Mouse (Mus musculus): ENCODE results near the gene Ephb2. TPM values are rescaled to one million over a fixed set of nuclear protein-coding genes. Genes with fewer than 3 reads are reported as not detected.

Ephb2 gene
- polyA plus RNA-seq, 1 experiment = 2.7 TPM

- no peak overlapping the region for H3K4me3 ChIP-seq (ENCODE audit: extremely low read depth, insufficient read depth, insufficient read length)
- peak in 1 of 2 experiments; percentile 4 for DNase-seq (ENCODE audit: low read depth in 1 of 2, low spot score in 2 of 2)
- H3K4me1 ChIP-seq (ENCODE audit: control insufficient read depth, insufficient read depth, insufficient read length) = no peaks in the 10 kb centered on the region
- H3K27me3 ChIP-seq (ENCODE audit: control insufficient read depth, insufficient read depth, low read length) = no peaks in the 10 kb centered on the region
- no peak overlapping the region for H3K27ac ChIP-seq (ENCODE audit: insufficient read depth, low read length)
- 10% methylated on average over 7 of the region's 7 CpGs for WGBS
- no peaks in the 10 kb centered on the region for H3K36me3 ChIP-seq (ENCODE audit: control insufficient read depth, insufficient read depth, low read length)
- no peak for TF ChIP-seq POLR2A (IDR thresholded peaks at IDR 0.05; ENCODE audit: low read depth, low read length)
- TF ChIP-seq CTCF (IDR thresholded peaks at IDR 0.05; ENCODE audit: extremely low read depth, insufficient read depth, insufficient read length, insufficient replicate concordance) = no peak
These were observed 19.1 kb downstream of the Ephb2 start for GRCm38 (mm10) chr4:136816701-136817100.

- WGBS = 77% methylated on average over 5 of the region's 5 CpGs
These were observed 20.4 kb downstream of the Ephb2 start for GRCm38 (mm10) chr4:136815364-136815763.

GRCm38 (mm10) chr4:136812543-136812942 lies 23.2 kb downstream of the Ephb2 start:
- Histone ChIP-seq H3K4me1 (ENCODE audit: control insufficient read depth, insufficient read depth, insufficient read length) (no peaks in the 10 kb centered on the region), H3K27me3 (ENCODE audit: control insufficient read depth, insufficient read depth, low read length) (no peaks in the 10 kb centered on the region)
- 12% methylated on average over 4 of the region's 4 CpGs for WGBS

More at GRCm38 (mm10) chr4:136815364-136815763, 20.4 kb downstream of the Ephb2 start:
- Histone ChIP-seq H3K36me3 (ENCODE audit: control insufficient read depth, insufficient read depth, low read length) (no peaks in the 10 kb centered on the region), H3K4me3 (ENCODE audit: extremely low read depth, insufficient read depth, insufficient read length) (no peak overlapping the region), H3K27ac (ENCODE audit: insufficient read depth, low read length) (no peak overlapping the region), H3K27me3 (ENCODE audit: control insufficient read depth, insufficient read depth, low read length) (no peaks in the 10 kb centered on the region), H3K4me1 (ENCODE audit: control insufficient read depth, insufficient read depth, insufficient read length) (no peaks in the 10 kb centered on the region)
- peak in 1 of 2 experiments; percentile 13 for DNase-seq (ENCODE audit: low read depth in 1 of 2, low spot score in 2 of 2)
- TF ChIP-seq CTCF (IDR thresholded peaks at IDR 0.05; ENCODE audit: extremely low read depth, insufficient read depth, insufficient read length, insufficient replicate concordance) (peak; percentile 52; the same call in 1 of the 2 replicates), POLR2A (IDR thresholded peaks at IDR 0.05; ENCODE audit: low read depth, low read length) (no peak)

GRCm38 (mm10) chr4:136811596-136811995 lies 24.2 kb downstream of the Ephb2 start:
- WGBS = 86% methylated on average over 6 of the region's 6 CpGs
- no peak overlapping the region for H3K27ac ChIP-seq (ENCODE audit: insufficient read depth, low read length)
- H3K4me3 ChIP-seq (ENCODE audit: extremely low read depth, insufficient read depth, insufficient read length) = no peak overlapping the region
- H3K4me1 ChIP-seq (ENCODE audit: control insufficient read depth, insufficient read depth, insufficient read length) = no peaks in the 10 kb centered on the region
- no peaks in the 10 kb centered on the region for H3K36me3 ChIP-seq (ENCODE audit: control insufficient read depth, insufficient read depth, low read length)
- no peak for DNase-seq (ENCODE audit: low read depth in 1 of 2, low spot score in 2 of 2)
- TF ChIP-seq POLR2A (IDR thresholded peaks at IDR 0.05; ENCODE audit: low read depth, low read length) (no peak), CTCF (IDR thresholded peaks at IDR 0.05; ENCODE audit: extremely low read depth, insufficient read depth, insufficient read length, insufficient replicate concordance) (no peak)
- no peaks in the 10 kb centered on the region for H3K27me3 ChIP-seq (ENCODE audit: control insufficient read depth, insufficient read depth, low read length)

More at GRCm38 (mm10) chr4:136812543-136812942, 23.2 kb downstream of the Ephb2 start:
- Histone ChIP-seq H3K4me3 (ENCODE audit: extremely low read depth, insufficient read depth, insufficient read length) (no peak overlapping the region), H3K36me3 (ENCODE audit: control insufficient read depth, insufficient read depth, low read length) (no peaks in the 10 kb centered on the region), H3K27ac (ENCODE audit: insufficient read depth, low read length) (no peak overlapping the region)
- no peak for DNase-seq (ENCODE audit: low read depth in 1 of 2, low spot score in 2 of 2)
- TF ChIP-seq POLR2A (IDR thresholded peaks at IDR 0.05; ENCODE audit: low read depth, low read length) = no peak
- TF ChIP-seq CTCF (IDR thresholded peaks at IDR 0.05; ENCODE audit: extremely low read depth, insufficient read depth, insufficient read length, insufficient replicate concordance) = no peak

GRCm38 (mm10) chr4:136808478-136808877 lies 27.3 kb downstream of the Ephb2 start:
- Histone ChIP-seq H3K27me3 (ENCODE audit: control insufficient read depth, insufficient read depth, low read length) (no peaks in the 10 kb centered on the region), H3K4me3 (ENCODE audit: extremely low read depth, insufficient read depth, insufficient read length) (no peak overlapping the region), H3K36me3 (ENCODE audit: control insufficient read depth, insufficient read depth, low read length) (no peaks in the 10 kb centered on the region), H3K27ac (ENCODE audit: insufficient read depth, low read length) (no peak overlapping the region), H3K4me1 (ENCODE audit: control insufficient read depth, insufficient read depth, insufficient read length) (no peaks in the 10 kb centered on the region)
- DNase-seq (ENCODE audit: low read depth in 1 of 2, low spot score in 2 of 2) = no peak
- WGBS = 26% methylated on average over 11 of the region's 11 CpGs
- no peak for TF ChIP-seq CTCF (IDR thresholded peaks at IDR 0.05; ENCODE audit: extremely low read depth, insufficient read depth, insufficient read length, insufficient replicate concordance)
- TF ChIP-seq POLR2A (IDR thresholded peaks at IDR 0.05; ENCODE audit: low read depth, low read length) = no peak

- H3K27ac ChIP-seq (ENCODE audit: insufficient read depth, low read length) = no peak overlapping the region
- no peaks in the 10 kb centered on the region for H3K4me1 ChIP-seq (ENCODE audit: control insufficient read depth, insufficient read depth, insufficient read length)
- no peaks in the 10 kb centered on the region for H3K36me3 ChIP-seq (ENCODE audit: control insufficient read depth, insufficient read depth, low read length)
- H3K4me3 ChIP-seq (ENCODE audit: extremely low read depth, insufficient read depth, insufficient read length) = no peak overlapping the region
- no peaks in the 10 kb centered on the region for H3K27me3 ChIP-seq (ENCODE audit: control insufficient read depth, insufficient read depth, low read length)
- 63% methylated on average over 11 of the region's 11 CpGs for WGBS
- no peak for DNase-seq (ENCODE audit: low read depth in 1 of 2, low spot score in 2 of 2)
- TF ChIP-seq CTCF (IDR thresholded peaks at IDR 0.05; ENCODE audit: extremely low read depth, insufficient read depth, insufficient read length, insufficient replicate concordance) = no peak
- TF ChIP-seq POLR2A (IDR thresholded peaks at IDR 0.05; ENCODE audit: low read depth, low read length) = no peak
These were observed 28.3 kb downstream of the Ephb2 start for GRCm38 (mm10) chr4:136807448-136808009.

GRCm38 (mm10) chr4:136806254-136806653 lies 29.5 kb downstream of the Ephb2 start:
- Histone ChIP-seq H3K4me1 (ENCODE audit: control insufficient read depth, insufficient read depth, insufficient read length) (no peaks in the 10 kb centered on the region), H3K4me3 (ENCODE audit: extremely low read depth, insufficient read depth, insufficient read length) (no peak overlapping the region), H3K27ac (ENCODE audit: insufficient read depth, low read length) (no peak overlapping the region), H3K27me3 (ENCODE audit: control insufficient read depth, insufficient read depth, low read length) (no peaks in the 10 kb centered on the region), H3K36me3 (ENCODE audit: control insufficient read depth, insufficient read depth, low read length) (no peaks in the 10 kb centered on the region)
- TF ChIP-seq POLR2A (IDR thresholded peaks at IDR 0.05; ENCODE audit: low read depth, low read length) (no peak), CTCF (IDR thresholded peaks at IDR 0.05; ENCODE audit: extremely low read depth, insufficient read depth, insufficient read length, insufficient replicate concordance) (no peak)
- DNase-seq (ENCODE audit: low read depth in 1 of 2, low spot score in 2 of 2) = no peak
- WGBS = 86% methylated on average over 10 of the region's 10 CpGs

Data from spleen, adult 2 months (tissue).